Mouse (Mus musculus) midbrain, embryonic 14.5 days (tissue): ENCODE data around the gene Traf3ip1. TPM values are rescaled to one million over a fixed set of nuclear protein-coding genes. Genes with fewer than 3 reads are reported as not detected.

ENCODE experiments used
- ATAC-seq: fragments of 200-750 bp; cut with Nextera tagmentation; 2 replicates; pipeline ENCODE4 v1.8.0; 2017; ENCODE audit warnings: moderate number of reproducible peaks, moderate library complexity; ENCODE audit not compliant: low FRiP score, low TSS enrichment
- DNase-seq: peaks from one replicate; pipeline ENCODE4 v3.0.0-alpha.2; 2015
- H3K27ac ChIP-seq: fragments of 300-500 bp; sonication (generic); replicated peaks from 2 replicates; pipeline ENCODE4 v1.5.1; 2014; ENCODE audit warnings: mild to moderate bottlenecking, low read depth, low read length, moderate library complexity
- H3K27me3 ChIP-seq: fragments of 300-500 bp; sonication (generic); 2 replicates; pipeline ENCODE4 v1.6.1; 2014; ENCODE audit warnings: low read length, control low read depth, mixed read lengths; ENCODE audit not compliant: control insufficient read depth, insufficient read depth
- H3K36me3 ChIP-seq: fragments of 300-500 bp; sonication (generic); 2 replicates; pipeline ENCODE4 v1.6.1; 2014; ENCODE audit warnings: low read length, control low read depth; ENCODE audit not compliant: control insufficient read depth, insufficient read depth
- H3K4me1 ChIP-seq: fragments of 300-500 bp; sonication (generic); 2 replicates; pipeline ENCODE4 v1.6.1; 2014; ENCODE audit warnings: mild to moderate bottlenecking, antibody characterized with exemption, low read length, control low read depth; ENCODE audit not compliant: control insufficient read depth, insufficient read depth
- H3K4me2 ChIP-seq: fragments of 300-500 bp; sonication (generic); 2 replicates; pipeline ENCODE4 v1.6.1; 2014; ENCODE audit warnings: mild to moderate bottlenecking, low read length, moderate library complexity
- H3K4me3 ChIP-seq: fragments of 300-500 bp; sonication (generic); replicated peaks from 2 replicates; pipeline ENCODE4 v1.5.1; 2014; ENCODE audit warnings: low read depth, low read length
- H3K9ac ChIP-seq: fragments of 300-500 bp; sonication (generic); replicated peaks from 2 replicates; pipeline ENCODE4 v1.6.1; 2014; ENCODE audit warnings: mild to moderate bottlenecking, low read length, moderate library complexity
- H3K9me3 ChIP-seq: fragments of 300-500 bp; sonication (generic); 2 replicates; pipeline ENCODE4 v1.6.1; 2016; ENCODE audit warnings: low read length, control low read depth, mixed read lengths; ENCODE audit not compliant: control insufficient read depth
- WGBS: fragments of 180-500 bp; shearing (Covaris S2); extraction: QIAGEN DNeasy Blood & Tissue Kit; methylation state at CpG from one replicate; pipeline ENCODE4 v1.1.7; 2014; 5-methylcytosine and 5-hydroxymethylcytosine counted together
- polyA plus RNA-seq: library from polyadenylated mRNA; unstranded; fragments of >200 nt; fragmentation: Nextera tagmentation; extraction: Ambion mirVana; gene quantifications from 2 replicates; pipeline ENCODE4 v1.2.1, GENCODE M21; 2014

Traf3ip1 gene
- polyA plus RNA-seq, 1 experiment from 2014 or later: 9.2 TPM

DNA sequence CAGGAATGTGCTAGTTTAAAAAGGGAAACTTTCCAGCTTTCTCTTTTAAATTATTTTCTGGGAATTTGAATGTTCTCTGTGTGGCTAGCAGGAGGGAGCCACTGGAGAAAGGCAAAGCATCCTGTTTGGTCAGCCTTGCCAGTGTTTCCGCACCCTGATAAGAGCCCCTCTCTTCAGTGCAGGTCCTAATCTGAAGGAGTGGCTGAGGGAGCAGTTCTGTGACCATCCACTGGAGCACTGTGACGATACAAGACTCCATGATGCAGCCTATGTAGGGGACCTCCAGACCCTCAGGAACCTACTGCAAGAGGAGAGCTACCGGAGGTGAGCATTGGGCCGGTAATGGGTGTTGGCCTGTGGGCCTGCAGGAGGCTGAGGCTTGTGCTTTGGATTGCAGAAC is 49.5 kb downstream of the Traf3ip1 start:
- 0 out of 2 replicates have a peak, but pooled peaks cover 4% of the 10 kb centered on the region for H3K27me3 ChIP-seq
- no peaks in the 10 kb centered on the region for H3K9me3 ChIP-seq
- H3K9ac ChIP-seq: no peak overlapping the region
- H3K36me3 ChIP-seq: peaks cover 38% of the 10 kb centered on the region
- ATAC-seq (no peak), DNase-seq (no peak)
- H3K27ac ChIP-seq: no peak overlapping the region
- H3K4me3 ChIP-seq: no peak overlapping the region
- no peak overlapping the region for H3K4me2 ChIP-seq
- H3K4me1 ChIP-seq: peaks cover 17% of the 10 kb centered on the region
- WGBS: 95% methylated on average over 4 of the region's 4 CpGs

DNA sequence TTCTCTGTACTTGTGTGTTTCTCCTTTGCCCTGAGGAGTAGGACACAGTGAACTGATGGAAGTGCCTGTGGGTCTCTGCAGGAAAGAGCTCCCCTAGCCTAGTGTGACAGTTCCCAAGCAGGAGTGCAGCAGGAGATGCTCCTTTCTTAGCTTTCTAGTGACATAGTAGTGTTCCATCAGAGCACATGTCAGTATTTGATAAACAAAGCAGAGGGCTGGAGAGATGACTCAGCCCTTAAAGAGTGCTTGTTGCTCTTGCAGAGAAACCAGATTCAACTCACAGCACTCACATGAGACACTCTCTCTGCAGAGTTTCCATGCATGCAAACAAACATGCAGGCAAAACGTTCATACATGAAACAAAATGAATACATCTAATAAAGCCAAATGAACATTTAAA is 50.8 kb downstream of the Traf3ip1 start:
- DNase-seq: no peak
- ATAC-seq: no peak
- H3K9ac ChIP-seq: no peak overlapping the region
- H3K27me3 ChIP-seq: no peaks in the 10 kb centered on the region
- no peak overlapping the region for H3K4me2 ChIP-seq
- 86% methylated on average over 1 of the region's 1 CpGs for WGBS
- H3K4me3 ChIP-seq: no peak overlapping the region
- peaks cover 49% of the 10 kb centered on the region for H3K36me3 ChIP-seq
- H3K27ac ChIP-seq: no peak overlapping the region
- no peaks in the 10 kb centered on the region for H3K9me3 ChIP-seq
- H3K4me1 ChIP-seq: peaks cover 11% of the 10 kb centered on the region

DNA sequence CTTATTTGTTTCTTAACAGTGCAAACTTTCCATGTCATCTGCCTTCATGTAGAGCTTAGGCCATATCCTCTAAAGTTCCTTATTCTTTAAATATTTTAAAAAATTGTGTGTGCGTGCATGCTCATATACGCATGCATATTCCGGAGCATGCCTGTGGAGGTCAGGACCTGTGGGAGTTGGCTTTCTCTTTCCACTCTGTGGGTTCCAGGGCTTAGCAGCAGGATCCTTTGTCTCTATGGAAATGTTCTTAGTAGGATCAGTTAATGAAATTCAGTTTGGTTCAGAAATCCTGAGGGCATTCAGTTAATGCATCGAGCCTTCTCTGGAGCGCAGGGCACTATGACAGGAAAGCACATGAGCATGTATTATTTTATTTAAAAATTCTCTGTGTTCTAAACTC is 53.1 kb downstream of the Traf3ip1 start:
- Histone ChIP-seq H3K27ac (0 out of 2 replicates have a peak overlapping the region, but pooled peaks have one; percentile 3), H3K9me3 (no peaks in the 10 kb centered on the region), H3K4me3 (no peak overlapping the region), H3K9ac (no peak overlapping the region), H3K36me3 (peaks cover 60% of the 10 kb centered on the region), H3K27me3 (no peaks in the 10 kb centered on the region), H3K4me1 (no peaks in the 10 kb centered on the region), H3K4me2 (no peak overlapping the region)
- DNase-seq (peak; percentile 47), ATAC-seq (no peak)
- WGBS: 7% methylated on average over 5 of the region's 5 CpGs

DNA sequence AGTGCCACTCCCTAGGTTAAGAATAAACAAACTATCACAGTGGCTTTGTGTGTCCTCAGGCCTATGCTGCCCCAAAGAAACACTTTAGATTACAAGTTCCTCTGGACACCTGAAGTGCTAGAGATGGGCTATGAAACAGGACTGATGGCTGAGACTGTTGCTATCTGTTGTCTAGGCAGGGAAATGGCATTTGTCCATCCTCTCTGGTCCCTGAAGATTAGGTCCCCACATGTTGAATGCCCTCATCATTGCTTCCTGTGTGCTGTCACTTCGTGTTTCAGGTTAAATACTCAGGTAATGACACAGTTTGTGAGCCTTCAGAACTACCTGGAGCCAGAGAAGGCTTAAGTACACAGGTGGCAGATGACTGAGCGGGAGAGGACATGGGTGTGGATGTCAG is 54.6 kb downstream of the Traf3ip1 start:
- H3K4me1 ChIP-seq: no peaks in the 10 kb centered on the region
- H3K4me2 ChIP-seq: no peak overlapping the region
- no peak overlapping the region for H3K4me3 ChIP-seq
- ATAC-seq (no peak), DNase-seq (no peak)
- WGBS: 87% methylated on average over 2 of the region's 2 CpGs
- H3K9me3 ChIP-seq: no peaks in the 10 kb centered on the region
- no peak overlapping the region for H3K9ac ChIP-seq
- H3K27me3 ChIP-seq: no peaks in the 10 kb centered on the region
- H3K27ac ChIP-seq: no peak overlapping the region
- peaks cover 72% of the 10 kb centered on the region for H3K36me3 ChIP-seq

DNA sequence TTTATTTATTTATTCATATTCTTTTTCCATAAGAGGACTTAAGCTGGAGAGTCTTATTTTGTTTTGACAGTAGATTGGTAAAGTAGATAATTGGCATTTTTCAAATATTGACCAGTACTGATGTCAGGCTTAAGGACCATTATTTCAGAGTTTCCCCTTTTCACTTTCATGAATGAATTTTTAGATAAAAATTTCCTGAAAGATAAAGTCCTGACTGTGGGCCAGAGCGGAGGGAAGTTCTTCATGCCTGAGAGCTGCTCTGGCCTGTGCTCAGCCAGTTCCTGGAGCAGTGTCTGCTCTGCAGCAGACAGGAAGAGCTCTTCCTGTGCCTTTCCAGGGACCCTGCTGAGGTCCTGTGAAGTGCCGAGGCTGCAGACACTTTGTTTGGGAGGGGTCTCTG is 62.7 kb downstream of the Traf3ip1 start:
- peaks cover 69% of the 10 kb centered on the region for H3K36me3 ChIP-seq
- H3K4me3 ChIP-seq: no peak overlapping the region
- no peak overlapping the region for H3K4me2 ChIP-seq
- no peaks in the 10 kb centered on the region for H3K27me3 ChIP-seq
- H3K9me3 ChIP-seq: no peaks in the 10 kb centered on the region
- no peak overlapping the region for H3K27ac ChIP-seq
- no peak overlapping the region for H3K9ac ChIP-seq
- H3K4me1 ChIP-seq: no peaks in the 10 kb centered on the region
- 67% methylated on average over 2 of the region's 2 CpGs for WGBS
- DNase-seq: no peak
- ATAC-seq: no peak

DNA sequence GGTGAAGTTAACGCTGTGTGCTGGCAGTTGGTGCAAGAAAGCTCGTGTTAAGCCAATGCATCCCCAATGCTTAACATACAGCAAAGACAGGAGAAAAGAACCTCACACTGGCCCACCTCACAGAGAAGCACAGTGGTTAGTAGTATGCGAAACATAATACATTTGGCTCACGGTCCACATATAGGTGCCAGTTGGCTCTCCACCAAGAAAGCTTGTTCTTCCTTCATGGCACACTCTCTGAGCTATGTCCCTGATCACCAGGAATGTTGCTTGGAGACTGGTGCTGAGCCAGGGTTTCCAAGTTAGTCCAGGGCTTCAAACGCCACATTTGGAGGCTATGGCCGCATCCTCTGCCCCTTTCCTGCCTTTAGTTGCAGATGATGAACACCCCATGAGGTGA is 66.8 kb downstream of the Traf3ip1 start:
- H3K36me3 ChIP-seq: peaks cover 30% of the 10 kb centered on the region
- H3K27ac ChIP-seq: no peak overlapping the region
- no peaks in the 10 kb centered on the region for H3K4me1 ChIP-seq
- no peak overlapping the region for H3K4me3 ChIP-seq
- no peaks in the 10 kb centered on the region for H3K9me3 ChIP-seq
- DNase-seq (peak; percentile 8), ATAC-seq (no peak)
- no peak overlapping the region for H3K4me2 ChIP-seq
- no peaks in the 10 kb centered on the region for H3K27me3 ChIP-seq
- 89% methylated on average over 6 of the region's 6 CpGs for WGBS
- no peak overlapping the region for H3K9ac ChIP-seq

DNA sequence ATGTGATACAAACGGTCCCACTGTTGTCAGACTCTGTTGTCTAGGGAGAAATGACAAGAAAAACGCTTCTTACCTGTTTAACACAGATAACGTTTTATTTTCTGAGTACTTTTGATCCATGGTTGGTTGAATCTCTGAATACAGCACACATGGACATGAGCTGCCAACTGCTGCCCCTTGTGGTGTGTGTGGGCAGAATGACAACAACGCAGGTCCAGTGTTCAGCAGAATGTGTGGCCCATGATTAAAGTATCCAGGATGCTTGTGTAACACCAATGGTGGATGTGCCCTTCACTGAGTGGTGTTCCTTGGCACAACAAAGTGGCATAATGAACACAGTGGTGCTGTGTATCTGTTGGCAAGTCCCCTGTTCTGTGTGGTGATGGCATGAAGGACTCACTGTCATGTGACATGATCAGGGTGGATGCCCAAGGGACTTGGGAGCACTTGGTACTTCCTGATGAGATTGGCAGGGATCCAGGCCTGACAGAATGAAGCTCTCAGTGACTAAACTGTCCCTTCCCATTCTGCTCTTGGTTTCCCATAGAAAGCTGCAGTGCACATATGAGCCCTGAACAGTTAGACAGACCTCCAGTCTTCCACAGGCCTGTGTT is 68.6 kb downstream of the Traf3ip1 start:
- no peak overlapping the region for H3K9ac ChIP-seq
- 86% methylated on average over 4 of the region's 4 CpGs for WGBS
- no peaks in the 10 kb centered on the region for H3K9me3 ChIP-seq
- DNase-seq (peak; percentile 23), ATAC-seq (no peak)
- H3K4me2 ChIP-seq: no peak overlapping the region
- H3K36me3 ChIP-seq: peaks cover 16% of the 10 kb centered on the region
- no peaks in the 10 kb centered on the region for H3K27me3 ChIP-seq
- H3K4me3 ChIP-seq: no peak overlapping the region
- no peak overlapping the region for H3K27ac ChIP-seq
- no peaks in the 10 kb centered on the region for H3K4me1 ChIP-seq

DNA sequence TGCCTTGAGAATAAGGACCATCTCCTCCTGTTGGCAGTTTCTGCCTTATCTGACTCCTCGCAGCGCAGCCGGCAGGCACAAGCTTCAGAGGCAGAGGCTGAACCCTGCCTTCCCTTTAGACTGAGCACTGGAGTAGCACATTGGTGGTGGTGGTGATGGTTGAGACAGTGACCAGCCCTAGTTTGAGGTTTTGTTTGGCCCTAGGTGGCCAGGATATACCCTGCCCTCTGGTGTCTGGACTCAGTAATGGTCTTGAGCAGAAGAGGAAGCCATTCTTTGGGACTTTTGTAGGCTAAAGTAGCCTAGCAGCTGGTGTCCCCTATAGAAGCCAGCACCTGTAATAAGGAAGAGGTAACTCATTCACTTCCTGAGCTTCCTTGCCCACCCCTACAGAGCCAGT is 69.6 kb downstream of the Traf3ip1 start:
- H3K9me3 ChIP-seq: no peaks in the 10 kb centered on the region
- no peaks in the 10 kb centered on the region for H3K27me3 ChIP-seq
- ATAC-seq (no peak), DNase-seq (no peak)
- no peaks in the 10 kb centered on the region for H3K4me1 ChIP-seq
- no peak overlapping the region for H3K4me2 ChIP-seq
- H3K36me3 ChIP-seq: peaks cover 11% of the 10 kb centered on the region; the same call in 1 of the 2 replicates
- no peak overlapping the region for H3K9ac ChIP-seq
- no peak overlapping the region for H3K27ac ChIP-seq
- 65% methylated on average over 3 of the region's 3 CpGs for WGBS
- no peak overlapping the region for H3K4me3 ChIP-seq

DNA sequence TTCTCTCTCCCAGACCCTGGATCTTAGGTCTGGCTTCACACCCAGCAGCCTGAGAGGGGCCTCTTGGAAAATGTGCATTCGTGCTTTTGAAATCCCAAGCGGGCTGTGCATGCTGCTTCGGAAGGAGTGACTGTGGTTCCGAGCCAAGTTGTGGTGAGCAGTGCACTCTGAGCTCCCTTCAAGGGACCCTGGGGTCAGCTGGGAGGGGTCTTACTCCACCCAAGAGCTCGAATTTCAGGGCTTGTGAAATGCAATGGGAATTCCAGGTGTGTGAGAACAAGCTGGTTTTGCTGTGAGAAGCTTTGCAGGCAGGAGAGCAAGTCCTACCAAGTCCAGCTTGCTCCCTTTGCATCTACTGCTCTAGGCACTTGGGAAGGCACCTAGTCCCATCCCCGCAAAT is 70.2 kb downstream of the Traf3ip1 start:
- H3K36me3 ChIP-seq: peaks cover 5% of the 10 kb centered on the region; the same call in 1 of the 2 replicates
- DNase-seq (no peak), ATAC-seq (no peak)
- no peaks in the 10 kb centered on the region for H3K4me1 ChIP-seq
- no peak overlapping the region for H3K9ac ChIP-seq
- no peaks in the 10 kb centered on the region for H3K27me3 ChIP-seq
- WGBS: 82% methylated on average over 6 of the region's 6 CpGs
- no peak overlapping the region for H3K4me2 ChIP-seq
- no peak overlapping the region for H3K27ac ChIP-seq
- H3K9me3 ChIP-seq: no peaks in the 10 kb centered on the region
- H3K4me3 ChIP-seq: no peak overlapping the region
